Mouse (Mus musculus) urinary bladder, adult 2 months (tissue): ENCODE measurements around the gene Dmbt1. TPM values are rescaled to one million over a fixed set of nuclear protein-coding genes. Genes with fewer than 3 reads are reported as not detected.
"Not testable (repeated sequence)": the region's sequence is repeated elsewhere in the genome, so short reads cannot be mapped to it uniquely, and the experiment has no call there.

Experiments used
- DNase-seq: peaks from one replicate; pipeline ENCODE4 v3.0.0; 2022; ENCODE audit warnings: low spot score
- polyA plus RNA-seq: library from polyadenylated mRNA; depleted of rRNA; stranded (reverse); fragments of >200 nt; gene quantifications from 2 replicates; pipeline ENCODE4 v1.2.3, GENCODE M21; 2012

Dmbt1 gene
- polyA plus RNA-seq, 1 experiment, result 0.26 TPM

DNA sequence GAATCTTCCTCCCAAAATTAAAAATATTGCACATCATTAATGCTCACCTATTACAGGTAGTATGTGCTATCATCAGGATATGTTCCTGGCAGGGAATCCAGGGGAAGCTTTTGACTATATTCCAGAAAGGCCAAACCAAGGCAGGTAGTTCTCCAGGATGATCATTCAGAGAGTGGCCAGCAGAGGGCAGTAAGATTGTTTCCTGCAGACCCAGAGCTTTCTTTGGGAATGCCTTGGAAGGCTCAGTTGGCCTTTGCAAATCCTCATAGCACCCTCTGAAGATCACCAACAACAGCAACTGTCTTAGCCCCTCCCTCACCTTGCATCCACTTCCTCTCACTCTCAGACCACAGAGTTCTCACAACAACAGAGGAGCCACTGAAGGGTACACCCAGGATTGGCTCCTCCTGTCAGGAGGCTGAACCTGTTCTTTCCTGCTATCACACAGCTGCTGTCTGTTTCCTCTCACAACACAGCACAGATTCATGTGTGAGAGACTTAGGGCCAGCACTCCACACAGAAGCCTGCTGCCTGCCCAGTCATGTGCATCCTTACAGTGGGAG, 23.0 kb downstream of the Dmbt1 start:
- no peak for DNase-seq

- DNase-seq, result not testable (repeated sequence)
These were observed 26.1 kb downstream of the Dmbt1 start for GRCm38 (mm10) chr7:131057918-131058317.

DNA sequence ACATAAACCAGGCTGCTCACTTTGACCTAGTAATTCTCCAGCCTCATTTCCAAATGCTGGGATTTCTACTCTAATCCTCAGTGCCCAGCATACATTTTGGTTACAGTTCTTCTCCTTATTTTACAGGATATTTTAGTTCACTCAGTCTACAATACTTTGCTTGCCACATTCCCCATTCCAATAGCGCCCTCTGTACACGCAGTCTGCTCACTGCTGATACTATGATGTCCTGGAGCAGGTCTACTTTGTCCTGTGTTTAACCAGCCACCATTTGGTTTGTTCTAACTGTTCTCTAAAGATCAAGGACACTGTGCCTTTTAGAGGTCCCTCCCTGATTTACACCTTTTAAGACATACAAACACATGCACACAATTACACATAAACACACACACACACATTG, 28.0 kb downstream of the Dmbt1 start:
- not testable (repeated sequence) for DNase-seq

- no peak for DNase-seq
These were observed 30.7 kb downstream of the Dmbt1 start for GRCm38 (mm10) chr7:131062541-131062940.

DNA sequence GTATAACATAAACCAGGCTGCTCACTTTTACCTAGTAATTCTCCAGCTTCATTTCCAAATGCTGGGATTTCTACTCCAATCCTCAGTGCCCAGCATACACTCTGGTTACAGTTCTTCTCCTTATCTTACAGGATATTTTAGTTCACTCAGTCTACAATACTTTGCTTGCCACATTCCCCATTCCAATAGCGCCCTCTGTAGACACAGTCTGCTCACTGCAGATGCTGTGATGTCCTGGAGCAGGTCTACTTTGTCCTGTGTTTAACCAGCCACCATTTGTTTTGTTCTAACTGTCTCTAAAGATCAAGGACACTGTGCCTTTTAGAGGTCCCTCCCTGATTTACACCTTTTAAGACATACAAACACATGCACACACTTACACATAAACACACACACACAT, 36.3 kb downstream of the Dmbt1 start:
- not testable (repeated sequence) for DNase-seq

- DNase-seq, result not testable (repeated sequence)
These were observed 41.6 kb downstream of the Dmbt1 start for GRCm38 (mm10) chr7:131073476-131073875.

DNA sequence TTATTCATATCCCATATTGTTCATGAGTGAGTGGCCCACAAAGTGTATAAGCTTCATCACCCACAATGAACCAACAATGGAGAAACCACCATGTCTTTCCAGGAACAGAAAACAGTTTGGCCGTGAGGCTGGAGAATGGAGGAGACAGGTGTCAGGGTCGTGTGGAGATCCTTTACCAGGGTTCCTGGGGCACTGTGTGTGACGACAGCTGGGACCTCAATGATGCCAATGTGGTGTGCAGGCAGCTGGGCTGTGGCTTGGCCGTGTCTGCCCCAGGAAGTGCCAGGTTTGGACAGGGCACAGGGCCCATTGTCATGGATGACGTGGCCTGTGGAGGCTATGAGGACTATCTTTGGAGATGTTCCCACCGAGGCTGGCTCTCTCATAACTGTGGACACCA, 42.2 kb downstream of the Dmbt1 start:
- not testable (repeated sequence) for DNase-seq

DNA sequence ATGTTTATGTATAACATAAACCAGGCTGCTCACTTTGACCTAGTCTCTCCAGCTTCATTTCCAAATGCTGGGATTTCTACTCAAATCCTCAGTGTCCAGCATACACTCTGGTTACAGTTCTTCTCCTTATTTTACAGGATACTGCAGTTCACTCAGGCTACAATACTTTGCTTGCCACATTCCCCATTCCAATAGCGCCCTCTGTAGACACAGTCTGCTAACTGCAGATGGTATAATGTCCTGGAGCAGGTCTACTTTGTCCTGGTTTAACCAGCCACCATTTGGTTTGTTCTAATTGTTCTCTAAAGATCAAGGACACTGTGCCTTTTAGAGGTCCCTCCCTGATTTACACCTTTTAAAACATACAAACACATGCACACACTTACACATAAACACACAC, 44.1 kb downstream of the Dmbt1 start:
- no peak for DNase-seq

GRCm38 (mm10) chr7:131082403-131082802, 50.5 kb downstream of the Dmbt1 start:
- DNase-seq, result not testable (repeated sequence)

DNA sequence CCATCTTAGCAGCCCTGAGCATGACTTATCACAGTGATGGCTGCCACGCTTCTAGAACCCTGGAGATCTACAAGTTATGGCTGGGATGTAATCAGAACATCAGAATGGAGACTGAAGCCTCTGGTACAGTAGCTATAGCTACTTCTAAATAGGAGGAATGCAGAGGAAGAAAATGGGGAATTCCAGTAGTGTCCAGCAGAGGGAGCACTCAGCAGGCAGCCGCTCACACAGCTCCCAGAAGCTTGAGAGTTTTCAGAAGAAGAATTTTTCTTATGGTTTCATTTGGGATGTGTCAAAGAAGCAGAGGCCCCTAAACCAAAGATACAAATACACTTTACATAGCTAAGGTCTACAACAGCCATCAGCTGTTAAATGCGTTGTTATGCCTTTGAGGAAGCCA, 80.6 kb downstream of the Dmbt1 start:
- no peak for DNase-seq

DNA sequence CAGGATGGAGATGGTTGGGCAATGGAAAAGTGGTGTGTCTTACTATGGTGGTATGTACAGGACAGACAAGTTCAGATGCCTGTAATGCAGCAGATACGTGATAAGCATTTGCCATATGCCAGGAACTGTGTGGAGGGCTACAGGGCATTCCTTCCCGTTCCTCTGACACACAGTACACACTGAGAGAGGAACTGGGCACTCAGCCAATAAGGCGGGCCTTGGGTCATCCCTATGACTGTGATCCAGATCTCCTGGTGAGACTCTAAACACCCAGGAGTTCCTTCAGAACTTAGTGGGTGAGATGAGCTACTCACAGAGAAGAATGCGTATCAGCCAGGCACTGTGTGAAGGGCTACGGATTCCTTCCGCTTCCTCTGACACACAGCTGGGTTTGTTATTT, 81.8 kb downstream of the Dmbt1 start:
- no peak for DNase-seq

- no peak for DNase-seq
These were observed 82.6 kb downstream of the Dmbt1 start for GRCm38 (mm10) chr7:131114434-131114833.

DNA sequence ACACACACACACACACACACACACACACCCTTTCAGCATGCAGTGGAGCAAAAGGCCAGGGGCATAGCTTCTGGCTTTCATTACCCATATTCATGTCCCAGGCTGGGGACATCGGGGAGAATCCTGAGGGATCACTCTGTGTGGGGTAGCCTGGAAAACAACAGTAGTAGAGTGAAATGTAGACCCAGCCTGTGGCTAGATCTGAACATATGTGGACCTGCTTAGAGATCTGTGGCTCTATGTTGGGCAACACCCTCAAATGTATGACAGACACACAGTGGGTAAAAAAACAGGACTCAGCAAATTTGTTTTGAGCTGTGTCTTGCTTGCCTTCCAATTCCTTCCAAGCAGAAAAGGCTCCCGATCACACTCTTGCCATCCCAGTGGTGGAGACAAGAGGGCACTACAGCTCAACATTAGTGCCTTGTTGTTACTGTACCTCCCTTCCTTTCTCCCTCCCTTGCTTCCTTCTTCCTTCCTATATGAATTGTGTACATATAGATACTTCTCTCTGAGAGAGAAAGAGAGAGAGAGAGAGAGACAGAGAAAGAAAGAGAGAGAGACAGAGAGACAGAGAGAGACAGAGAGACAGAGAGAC, 90.5 kb downstream of the Dmbt1 start:
- no peak for DNase-seq

GRCm38 (mm10) chr7:131130021-131130420, 98.2 kb downstream of the Dmbt1 start:
- DNase-seq, result no peak

GRCm38 (mm10) chr7:131133181-131133580, 101.3 kb downstream of the Dmbt1 start:
- no peak for DNase-seq

DNA sequence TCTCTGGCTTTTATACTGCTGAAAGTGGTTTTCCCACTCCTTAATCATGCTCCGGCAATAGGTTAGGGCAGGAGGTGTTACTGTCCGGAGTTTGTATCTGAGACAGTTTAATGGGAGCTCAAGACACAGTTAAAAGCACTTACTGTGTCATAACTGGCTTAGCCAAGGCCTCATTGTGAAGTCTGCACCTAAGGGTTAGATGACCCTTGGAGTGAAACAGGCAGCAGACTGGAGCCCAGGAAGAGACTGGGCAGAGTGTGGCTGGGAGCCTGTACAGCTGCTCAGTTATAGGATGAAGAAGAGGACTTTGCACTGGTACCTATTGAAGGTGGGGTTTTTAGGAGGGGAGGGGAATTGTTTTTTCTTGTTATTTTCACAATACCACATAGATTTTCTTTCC, 114.4 kb downstream of the Dmbt1 start, which contains the start of gene 4933402N03Rik:
Gene 4933402N03Rik (minus strand): TSS at position 101 of the 400 bp plus-strand sequence.
- no peak for DNase-seq

- no peak for DNase-seq
These were observed 118.3 kb downstream of the Dmbt1 start for GRCm38 (mm10) chr7:131150179-131150578.

DNA sequence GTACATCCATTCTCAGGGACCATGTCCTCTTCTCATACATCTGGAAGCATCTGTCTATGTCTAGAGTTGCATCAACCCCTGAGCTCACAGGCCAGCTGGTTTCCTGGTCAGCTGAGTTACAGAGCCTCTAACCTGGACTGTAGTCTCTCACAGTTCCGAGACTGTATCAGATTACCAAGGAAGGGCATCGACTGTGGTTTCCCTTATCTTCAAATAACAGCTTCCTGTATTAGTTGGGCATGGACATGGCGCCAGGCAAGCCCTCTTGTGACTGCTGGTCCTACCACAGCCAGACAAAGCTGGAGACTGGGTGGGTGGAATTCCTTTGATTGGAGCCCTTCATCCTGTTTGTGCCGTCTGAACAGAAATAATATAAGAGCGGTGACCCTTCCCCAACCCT, 121.2 kb downstream of the Dmbt1 start:
- no peak for DNase-seq

- no peak for DNase-seq
These were observed 130.4 kb downstream of the Dmbt1 start for GRCm38 (mm10) chr7:131162251-131162650.

DNA sequence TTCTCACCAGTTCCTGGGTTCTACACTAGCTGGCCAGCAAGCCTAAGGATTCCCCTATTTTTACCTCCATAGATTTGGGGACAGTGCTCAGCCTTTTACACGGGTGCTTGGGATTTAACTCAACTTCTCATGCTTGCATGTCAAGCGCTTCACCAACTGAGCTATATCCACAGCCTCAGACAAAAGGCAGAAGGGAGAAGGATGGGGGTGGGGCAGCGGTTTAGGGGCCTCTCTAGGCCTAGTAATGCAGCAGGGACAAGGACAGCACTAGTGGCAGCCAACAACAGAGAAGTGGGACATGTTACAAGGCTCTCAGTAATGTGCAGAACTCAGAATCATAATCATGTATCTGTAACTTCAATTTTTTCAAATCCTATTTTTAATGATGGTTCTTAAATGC, 135.9 kb downstream of the Dmbt1 start:
- no peak for DNase-seq

GRCm38 (mm10) chr7:131169099-131169498, 137.2 kb downstream of the Dmbt1 start:
- DNase-seq, result no peak
